In the genomic region with DNA sequence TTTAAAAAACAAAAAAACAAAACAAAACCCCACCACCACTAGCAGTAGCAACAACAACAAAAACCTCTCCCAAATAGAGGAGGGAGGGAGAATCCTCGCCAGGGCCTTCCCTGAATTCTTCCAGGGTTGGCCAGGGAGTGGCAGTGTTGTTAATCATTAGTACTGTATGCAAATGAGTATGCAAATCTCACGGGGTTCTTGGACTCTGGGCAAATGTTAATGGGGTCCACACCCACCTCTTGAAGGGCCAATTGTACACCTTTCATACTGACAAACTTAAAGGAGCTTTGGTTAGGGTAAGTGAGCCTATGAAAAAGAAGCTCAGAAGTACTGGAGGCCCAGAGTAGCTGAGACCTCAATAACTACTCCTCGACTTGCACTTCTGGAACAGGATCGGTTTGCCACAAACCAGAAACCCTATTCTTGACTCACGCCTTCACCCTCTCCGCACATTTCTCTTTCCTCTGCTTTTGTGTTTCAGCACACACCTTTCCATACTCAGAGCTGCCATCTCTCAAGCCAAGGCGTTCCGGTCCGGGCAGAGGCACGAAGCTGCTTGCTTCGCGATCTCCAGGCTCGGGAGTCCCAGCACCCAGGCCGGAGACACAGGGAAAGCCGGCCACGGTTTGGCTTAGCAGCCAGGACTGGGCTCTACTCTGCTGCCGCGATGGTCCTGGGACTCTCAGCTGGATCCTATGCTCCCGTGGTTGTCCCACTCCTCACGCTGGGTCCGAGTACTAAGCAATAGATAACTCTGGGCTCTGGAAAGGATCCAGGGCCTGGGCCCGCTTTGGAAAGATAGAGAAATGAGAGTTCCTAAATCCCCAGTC, we compare ENCODE assay signal across 8 mouse cellular contexts. TPM values are rescaled to one million over a fixed set of nuclear protein-coding genes. Genes with fewer than 3 reads are reported as not detected.
A peak's percentile ranks its signal among the peaks of the same experiment; 100 is the strongest.
DNase-seq lines count a peak whose midpoint lies in the region; ATAC-seq lines count a peak whose summit lies in the region.

No protein-coding gene starts in this region.

- H3K4me1 ChIP-seq in heart, embryonic 11.5 days (ENCODE audit: control insufficient read depth, insufficient read depth, low read length) = peaks cover 11% of the 10 kb centered on the region
- peaks cover 31% of the 10 kb centered on the region for H3K4me1 ChIP-seq in kidney, embryonic 15.5 days
- peaks cover 28% of the 10 kb centered on the region for H3K4me1 ChIP-seq in limb, embryonic 15.5 days

- H3K9ac ChIP-seq in heart, embryonic 11.5 days (ENCODE audit: low read depth, low read length) = peak overlapping the region; percentile 43; the same call in 1 of the 2 replicates
- no peak overlapping the region for H3K9ac ChIP-seq in kidney, embryonic 15.5 days
- H3K9ac ChIP-seq in limb, embryonic 15.5 days = no peak overlapping the region

- peaks cover 46% of the 10 kb centered on the region for H3K27me3 ChIP-seq in heart, embryonic 11.5 days (ENCODE audit: control insufficient read depth, insufficient read depth, low read length)
- peaks cover 68% of the 10 kb centered on the region for H3K27me3 ChIP-seq in kidney, embryonic 15.5 days
- H3K27me3 ChIP-seq in limb, embryonic 15.5 days = peaks cover 82% of the 10 kb centered on the region

- peak overlapping the region; percentile 67 for H3K4me3 ChIP-seq in heart, embryonic 11.5 days (ENCODE audit: low read depth, low read length)
- H3K4me3 ChIP-seq in kidney, embryonic 15.5 days (replicated peaks) = peak overlapping the region; percentile 63
- H3K4me3 ChIP-seq in limb, embryonic 15.5 days = peak overlapping the region; percentile 60; the same call in 1 of the 2 replicates

- WGBS in heart, embryonic 11.5 days (ENCODE audit: insufficient replicate concordance) = 2% methylated on average over 22 of the region's 22 CpGs
- 2% methylated on average over 22 of the region's 22 CpGs for WGBS in kidney, embryonic 15.5 days
- WGBS in limb, embryonic 15.5 days = 2% methylated on average over 22 of the region's 22 CpGs

- peak overlapping the region; percentile 100 for H3K4me2 ChIP-seq in heart, embryonic 11.5 days
- peak overlapping the region; percentile 100 for H3K4me2 ChIP-seq in kidney, embryonic 15.5 days
- peak overlapping the region; percentile 99 for H3K4me2 ChIP-seq in limb, embryonic 15.5 days

- no peak overlapping the region for H3K27ac ChIP-seq in heart, embryonic 11.5 days (ENCODE audit: low read depth, low read length)
- H3K27ac ChIP-seq in kidney, embryonic 15.5 days = no peak overlapping the region
- no peak overlapping the region for H3K27ac ChIP-seq in limb, embryonic 15.5 days

- no peaks in the 10 kb centered on the region for H3K36me3 ChIP-seq in heart, embryonic 11.5 days (ENCODE audit: control insufficient read depth, insufficient read depth, low read length)
- H3K36me3 ChIP-seq in kidney, embryonic 15.5 days = no peaks in the 10 kb centered on the region
- H3K36me3 ChIP-seq in limb, embryonic 15.5 days = no peaks in the 10 kb centered on the region

- no peak for ATAC-seq in heart, embryonic 11.5 days (replicated peaks; ENCODE audit: insufficient number of reproducible peaks, low FRiP score, low TSS enrichment)
- ATAC-seq in kidney, embryonic 15.5 days (replicated peaks; ENCODE audit: low FRiP score) = 0 out of 2 replicates have a peak, but pooled peaks have one; percentile 44
- ATAC-seq in limb, embryonic 15.5 days (ENCODE audit: insufficient number of reproducible peaks, low FRiP score, low TSS enrichment, low read depth) = no peak

- DNase-seq in layer of hippocampus, adult 11-12 months (ENCODE audit: low spot score) = peak; percentile 66
- DNase-seq in layer of hippocampus, adult 9-10 months (ENCODE audit: low spot score) = no peak
- DNase-seq in embryo, embryonic 10 days (ENCODE audit: low spot score) = peak; percentile 52
- peak; percentile 69 for DNase-seq in retina, embryonic 14.5 days (ENCODE audit: low spot score)
- no peak for DNase-seq in urinary bladder, postnatal 25 days (ENCODE audit: low spot score)

- H3K9me3 ChIP-seq in heart, embryonic 11.5 days (replicated peaks; ENCODE audit: control insufficient read depth, low read length) = no peaks in the 10 kb centered on the region
- no peaks in the 10 kb centered on the region for H3K9me3 ChIP-seq in kidney, embryonic 15.5 days (replicated peaks)
- no peaks in the 10 kb centered on the region for H3K9me3 ChIP-seq in limb, embryonic 15.5 days

RNA-seq across cellular contexts. Expression of gene Kcnd3, which starts 1.3 kb away (rescaled TPM):
- polyA plus RNA-seq in heart, embryonic 11.5 days (2014; fragmentation: Nextera tagmentation; extraction: Ambion mirVana) = 0.54 and 0.56 TPM in 2 replicates
- 2.3 and 2.4 TPM in 2 replicates for polyA plus RNA-seq in kidney, embryonic 15.5 days (2015; fragmentation: Nextera tagmentation; extraction: Ambion mirVana)
- 0.30 and 0.51 TPM in 2 replicates for polyA plus RNA-seq in limb, embryonic 15.5 days (2015; fragmentation: Nextera tagmentation; extraction: Ambion mirVana)

Comparison
In these comparisons a context has a peak if more than half of its experiments do, and no peak if none do; other contexts are left out.
1. DNase-seq: peak in layer of hippocampus, adult 11-12 months (single experiment), embryo, embryonic 10 days (single experiment) and retina, embryonic 14.5 days (single experiment); none in layer of hippocampus, adult 9-10 months (single experiment) and urinary bladder, postnatal 25 days (single experiment).
2. Peak in every context shown above with its lines, with median percentiles within 50 percentile points of each other: H3K4me2 ChIP-seq and H3K4me3 ChIP-seq.